Mouse (Mus musculus) spleen, adult 2 months (tissue): ENCODE results near the gene Rpl13a. TPM values are rescaled to one million over a fixed set of nuclear protein-coding genes. Genes with fewer than 3 reads are reported as not detected.

Experiments
- DNase-seq, 2 experiments: peaks; one replicate each; pipeline versions ENCODE4 v3.0.0 to v3.0.0-alpha.2; 2012 to 2021; ENCODE audit warnings: low spot score in 2 of 2, low read depth in 1 of 2
- H3K27ac ChIP-seq: fragments of 200-500 bp; 2 replicates; pipeline ENCODE4 v1.5.1; 2012; ENCODE audit warnings: low read length, inconsistent platforms; ENCODE audit not compliant: insufficient read depth
- H3K27me3 ChIP-seq: fragments of 200-500 bp; 2 replicates; pipeline ENCODE4 v1.6.1; 2012; ENCODE audit warnings: mild to moderate bottlenecking, moderate library complexity, low read length, inconsistent platforms; ENCODE audit not compliant: control insufficient read depth, insufficient read depth
- H3K36me3 ChIP-seq: fragments of 200-500 bp; 2 replicates; pipeline ENCODE4 v1.6.1; 2012; ENCODE audit warnings: mild to moderate bottlenecking, low read length, inconsistent platforms; ENCODE audit not compliant: control insufficient read depth, insufficient read depth
- H3K4me1 ChIP-seq: fragments of 200-500 bp; 2 replicates; pipeline ENCODE4 v1.6.1; 2011; ENCODE audit warnings: inconsistent platforms; ENCODE audit not compliant: control insufficient read depth, insufficient read depth, insufficient read length
- H3K4me3 ChIP-seq: fragments of 200-500 bp; 2 replicates; pipeline ENCODE4 v1.5.1; 2011; ENCODE audit warnings: mild to moderate bottlenecking, inconsistent platforms; ENCODE audit not compliant: insufficient read depth, insufficient read length; ENCODE audit errors: extremely low read depth
- CTCF ChIP-seq: fragments of 200-500 bp; IDR thresholded peaks from 2 replicates; pipeline ENCODE4 v1.5.1; 2011; ENCODE audit warnings: mild to moderate bottlenecking, inconsistent platforms; ENCODE audit not compliant: insufficient read depth, insufficient read length, insufficient replicate concordance; ENCODE audit errors: extremely low read depth
- POLR2A ChIP-seq: fragments of 200-500 bp; IDR thresholded peaks from 2 replicates; pipeline ENCODE4 v1.6.1; 2011; ENCODE audit warnings: low read depth, low read length, inconsistent platforms
- WGBS: fragments of 180-500 bp; shearing (Covaris S2); methylation state at CpG from one replicate; pipeline ENCODE4 v1.1.7; 2018; 5-methylcytosine and 5-hydroxymethylcytosine counted together
- polyA plus RNA-seq: library from polyadenylated mRNA; depleted of rRNA; stranded (reverse); fragments of >200 nt; gene quantifications from 2 replicates; pipeline ENCODE4 v1.2.3, GENCODE M21; 2012

The Rpl13a gene
- polyA plus RNA-seq, 1 experiment, result 1,860 TPM

DNA sequence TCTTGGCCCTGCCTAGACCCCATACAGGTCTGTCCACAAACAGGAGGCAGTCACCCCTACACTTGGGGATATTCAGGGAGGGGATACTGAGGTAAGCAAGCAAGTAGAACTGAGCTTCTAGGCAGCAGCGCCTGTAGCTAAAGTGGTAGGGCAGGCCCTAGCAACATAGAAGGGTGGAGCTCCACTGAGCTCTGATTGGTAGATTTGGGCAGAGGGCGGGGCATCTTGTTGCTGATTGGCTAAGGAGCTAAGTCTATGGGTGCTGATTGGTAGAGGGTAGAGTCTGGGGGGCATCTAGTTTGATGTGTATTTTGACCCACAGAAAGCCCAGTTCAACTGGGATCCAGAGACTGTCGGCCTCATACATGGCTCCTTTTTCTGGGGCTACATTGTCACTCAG, 40.9 kb upstream of the Rpl13a start:
- H3K27me3 ChIP-seq, result peaks cover 15% of the 10 kb centered on the region
- H3K36me3 ChIP-seq, result no peaks in the 10 kb centered on the region
- no peak overlapping the region for H3K4me3 ChIP-seq
- no peaks in the 10 kb centered on the region for H3K4me1 ChIP-seq
- H3K27ac ChIP-seq, result no peak overlapping the region
- TF ChIP-seq POLR2A (no peak), CTCF (no peak)
- DNase-seq, result no peak
- WGBS, result 92% methylated on average over 3 of the region's 3 CpGs

DNA sequence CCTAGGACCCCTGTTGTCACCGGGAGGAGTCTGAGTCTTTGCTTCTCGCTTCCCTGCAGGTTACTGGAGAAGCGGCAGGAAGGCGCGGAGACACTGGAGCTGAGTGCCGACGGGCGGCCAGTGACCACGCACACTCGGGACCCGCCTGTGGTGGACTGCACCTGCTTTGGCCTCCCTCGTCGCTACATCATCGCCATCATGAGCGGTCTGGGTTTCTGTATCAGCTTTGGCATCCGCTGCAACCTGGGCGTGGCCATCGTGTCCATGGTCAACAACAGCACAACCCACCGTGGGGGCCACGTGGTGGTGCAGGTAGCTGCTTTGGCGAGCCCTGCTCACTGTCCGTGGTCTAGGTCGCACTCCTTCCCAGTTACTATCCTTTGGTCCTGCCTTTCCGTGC, 40.1 kb upstream of the Rpl13a start:
- Histone ChIP-seq H3K4me3 (no peak overlapping the region), H3K27me3 (peaks cover 22% of the 10 kb centered on the region), H3K27ac (no peak overlapping the region), H3K36me3 (no peaks in the 10 kb centered on the region), H3K4me1 (peaks cover 1% of the 10 kb centered on the region)
- WGBS, result 15% methylated on average over 24 of the region's 24 CpGs
- DNase-seq, result no peak
- TF ChIP-seq CTCF (no peak), POLR2A (no peak)

DNA sequence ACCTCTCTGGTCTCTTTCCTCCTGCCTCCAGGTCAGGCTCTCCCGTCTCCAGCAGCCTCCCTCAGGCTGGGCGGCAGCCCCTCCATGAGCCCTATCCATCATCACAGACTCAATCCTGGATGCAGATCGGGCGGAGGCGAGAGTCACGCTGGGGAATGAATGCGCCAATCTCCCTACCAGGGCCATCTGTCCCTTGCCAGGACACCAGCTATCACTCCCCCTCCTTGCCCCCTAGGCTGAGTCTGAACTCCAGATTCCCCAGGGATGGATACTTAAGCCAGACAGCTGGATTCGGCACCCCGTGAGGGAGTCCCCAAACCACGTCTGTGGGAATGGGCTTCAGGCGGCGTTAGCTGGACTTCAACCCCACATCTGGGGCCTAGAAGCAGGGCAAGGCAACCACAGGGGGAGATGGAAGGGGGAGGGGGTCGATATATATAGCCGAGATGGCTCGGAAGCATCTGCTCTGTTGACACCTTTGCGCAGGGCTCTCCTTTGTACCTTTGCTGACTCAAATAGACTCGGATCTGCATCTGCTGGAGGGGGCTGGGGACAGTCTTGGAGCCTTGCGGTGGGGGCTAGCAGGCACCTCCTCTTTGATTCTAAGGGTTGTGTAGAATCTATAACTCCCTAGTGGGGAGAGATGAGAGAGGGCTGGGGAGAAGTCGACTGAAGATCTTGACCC, 39.3 kb upstream of the Rpl13a start:
- Histone ChIP-seq H3K27me3 (peaks cover 23% of the 10 kb centered on the region), H3K4me1 (peaks cover 3% of the 10 kb centered on the region), H3K4me3 (no peak overlapping the region), H3K36me3 (no peaks in the 10 kb centered on the region), H3K27ac (no peak overlapping the region)
- no peak for DNase-seq
- TF ChIP-seq POLR2A (no peak), CTCF (no peak)
- 14% methylated on average over 19 of the region's 19 CpGs for WGBS

DNA sequence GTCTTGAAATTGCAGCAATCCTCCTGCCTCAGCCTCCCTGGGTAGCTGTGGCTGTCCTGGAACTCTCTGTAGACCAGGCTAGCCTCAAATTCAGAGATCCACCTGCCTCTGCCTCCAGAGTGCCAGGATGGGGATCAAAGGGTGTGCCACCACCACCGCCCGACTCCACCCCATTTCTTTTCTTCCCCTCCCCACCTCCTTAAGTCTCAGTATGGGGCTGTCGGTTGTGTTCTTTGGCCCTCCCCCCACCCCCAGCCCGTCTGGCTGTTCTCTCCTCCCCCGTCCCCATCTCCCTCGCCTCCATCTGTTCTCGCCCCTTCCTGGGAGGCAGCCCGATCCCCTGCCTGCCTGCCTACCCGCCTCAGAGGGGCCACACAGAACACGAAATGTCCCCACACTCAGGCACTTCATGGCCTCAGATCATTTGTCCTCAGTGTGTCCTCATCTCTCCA, 38.4 kb upstream of the Rpl13a start:
- Histone ChIP-seq H3K4me1 (peaks cover 3% of the 10 kb centered on the region), H3K27ac (no peak overlapping the region), H3K4me3 (no peak overlapping the region), H3K36me3 (no peaks in the 10 kb centered on the region), H3K27me3 (peaks cover 23% of the 10 kb centered on the region)
- 35% methylated on average over 10 of the region's 10 CpGs for WGBS
- TF ChIP-seq POLR2A (no peak), CTCF (no peak)
- no peak for DNase-seq

DNA sequence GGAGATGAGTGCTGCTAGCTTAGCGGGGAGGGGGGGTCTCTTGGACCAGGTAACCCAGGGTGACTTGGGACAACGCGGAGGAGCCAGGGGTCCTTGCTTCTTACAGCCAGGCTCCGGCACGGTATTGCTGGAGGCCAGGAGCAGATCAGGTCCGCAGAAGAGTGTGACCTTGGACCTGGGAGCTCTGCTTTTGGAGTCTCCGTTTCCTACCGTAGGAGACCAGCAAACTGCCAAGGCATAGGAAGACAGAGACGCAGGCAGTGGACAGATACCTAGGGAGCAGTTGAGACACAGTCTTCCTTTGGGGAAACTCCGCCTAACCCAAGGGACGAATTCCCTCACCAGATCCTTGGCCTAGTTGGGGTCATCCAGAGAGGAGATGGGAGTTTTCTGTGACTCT, 37.1 kb upstream of the Rpl13a start:
- Histone ChIP-seq H3K4me1 (peaks cover 3% of the 10 kb centered on the region), H3K36me3 (no peaks in the 10 kb centered on the region), H3K4me3 (no peak overlapping the region), H3K27me3 (peaks cover 23% of the 10 kb centered on the region), H3K27ac (no peak overlapping the region)
- WGBS, result 71% methylated on average over 11 of the region's 11 CpGs
- DNase-seq, result no peak
- TF ChIP-seq CTCF, result no peak
- no peak for TF ChIP-seq POLR2A

DNA sequence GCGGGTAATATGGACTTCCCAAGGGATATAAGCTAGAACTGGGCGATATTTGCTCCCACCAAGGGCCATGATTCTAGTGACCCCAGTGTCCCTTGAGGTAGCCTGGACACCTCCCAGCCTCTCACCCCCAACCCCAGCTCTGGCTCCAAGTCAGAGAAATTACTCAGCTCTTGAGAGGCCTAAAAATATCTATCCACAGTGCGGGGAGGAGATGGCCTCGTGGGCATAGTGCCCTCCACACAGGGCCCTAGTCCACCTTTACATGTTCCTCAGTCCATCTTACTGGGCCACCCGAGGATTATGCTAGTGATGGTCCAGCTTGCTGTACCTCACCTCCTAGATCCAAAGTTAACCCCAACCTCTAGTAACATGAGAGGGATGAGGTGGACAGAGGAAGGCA, 36.3 kb upstream of the Rpl13a start:
- no peak overlapping the region for H3K27ac ChIP-seq
- DNase-seq, result no peak
- no peak overlapping the region for H3K4me3 ChIP-seq
- H3K27me3 ChIP-seq, result peaks cover 23% of the 10 kb centered on the region
- no peaks in the 10 kb centered on the region for H3K36me3 ChIP-seq
- 68% methylated on average over 5 of the region's 5 CpGs for WGBS
- TF ChIP-seq CTCF (no peak), POLR2A (no peak)
- H3K4me1 ChIP-seq, result peaks cover 3% of the 10 kb centered on the region

DNA sequence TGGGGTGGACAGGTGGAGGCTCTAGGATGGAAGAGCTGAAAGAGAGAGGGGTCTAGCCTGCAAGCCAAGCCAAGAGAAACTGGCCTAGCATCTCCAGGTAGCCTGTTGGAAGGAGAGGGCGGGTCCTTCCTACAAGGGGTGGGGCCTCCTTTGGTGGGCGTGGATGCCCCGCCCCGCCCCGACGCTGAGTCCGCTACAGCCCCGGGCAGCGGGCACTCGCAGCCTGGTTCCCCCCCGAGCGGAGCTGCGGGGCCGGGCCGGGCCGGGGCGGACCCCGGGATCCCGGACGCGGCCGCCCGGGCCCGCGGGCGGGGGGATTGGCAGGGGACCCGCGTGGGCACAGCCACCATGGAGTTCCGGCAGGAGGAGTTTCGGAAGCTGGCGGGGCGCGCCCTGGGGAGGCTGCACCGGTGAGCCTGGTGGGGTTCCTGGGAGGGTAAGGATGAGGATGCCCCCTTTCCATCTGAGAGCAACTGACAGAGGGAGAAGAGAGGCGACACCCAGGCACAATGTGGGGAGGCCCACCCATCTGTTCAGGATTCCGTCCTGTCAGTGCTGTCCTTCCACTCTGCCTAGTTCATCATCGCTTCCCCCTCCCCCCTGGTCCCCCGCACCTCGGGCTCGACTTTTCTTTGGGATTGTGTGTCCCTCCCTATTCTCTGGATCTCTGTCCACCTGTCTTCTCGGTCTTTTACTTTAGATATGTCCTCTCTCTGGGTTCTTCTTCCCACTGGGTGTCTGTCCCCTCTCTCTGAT, 35.4 kb upstream of the Rpl13a start, which contains the start of gene Slc17a7:
Gene Slc17a7, plus strand, starts transcription at position 215 of the 756 bp plus-strand sequence.
- peaks cover 21% of the 10 kb centered on the region for H3K27me3 ChIP-seq
- H3K4me3 ChIP-seq, result no peak within 1 kb of the TSS
- 5% methylated on average over 39 of the region's 41 CpGs for WGBS
- TF ChIP-seq POLR2A, result no peak
- no peak for TF ChIP-seq CTCF
- no peak for DNase-seq
- H3K27ac ChIP-seq, result no peak within 1 kb of the TSS
- H3K36me3 ChIP-seq, result 0 out of 2 replicates have a peak, but pooled peaks cover 4% of the 10 kb centered on the region
- peaks cover 3% of the 10 kb centered on the region for H3K4me1 ChIP-seq
